Mouse (Mus musculus): ENCODE results near the gene 9130023H24Rik. TPM values are rescaled to one million over a fixed set of nuclear protein-coding genes. Genes with fewer than 3 reads are reported as not detected.

9130023H24Rik gene
- polyA plus RNA-seq, 1 experiment from 2014 or later: 13.5 TPM

DNA sequence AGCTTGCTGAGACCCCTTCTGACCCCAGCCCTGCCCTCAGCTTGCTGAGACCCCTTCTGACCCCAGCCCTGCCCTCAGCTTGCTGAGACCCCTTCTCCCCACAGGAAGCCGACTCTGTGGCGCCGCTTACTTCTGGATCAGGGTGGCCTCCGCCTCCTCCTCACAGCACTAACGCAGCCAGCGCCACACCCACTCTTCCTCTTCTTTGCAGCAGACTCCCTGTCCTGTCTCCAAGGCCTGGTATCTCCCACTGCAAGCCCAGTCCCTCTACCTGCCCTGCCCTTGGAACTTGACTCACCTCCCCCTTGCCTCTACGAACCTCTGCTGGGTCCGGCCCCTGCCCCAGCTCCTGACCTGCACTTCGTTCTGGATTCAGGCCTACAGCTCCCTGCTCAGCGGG is 6.1 kb upstream of the 9130023H24Rik start:
- peak overlapping the region; percentile 69; the same call in 1 of the 2 replicates for H3K27ac ChIP-seq
- no peak overlapping the region for H3K4me3 ChIP-seq
- no peaks in the 10 kb centered on the region for H3K9me3 ChIP-seq
- no peak for DNase-seq (ENCODE audit: low spot score)
- peaks cover 20% of the 10 kb centered on the region for H3K27me3 ChIP-seq (ENCODE audit: insufficient read depth, poor library complexity, severe bottlenecking)
- WGBS: 37% methylated on average over 10 of the region's 10 CpGs
- H3K36me3 ChIP-seq: peaks cover 55% of the 10 kb centered on the region
- peaks cover 71% of the 10 kb centered on the region for H3K4me1 ChIP-seq (replicated peaks)

DNA sequence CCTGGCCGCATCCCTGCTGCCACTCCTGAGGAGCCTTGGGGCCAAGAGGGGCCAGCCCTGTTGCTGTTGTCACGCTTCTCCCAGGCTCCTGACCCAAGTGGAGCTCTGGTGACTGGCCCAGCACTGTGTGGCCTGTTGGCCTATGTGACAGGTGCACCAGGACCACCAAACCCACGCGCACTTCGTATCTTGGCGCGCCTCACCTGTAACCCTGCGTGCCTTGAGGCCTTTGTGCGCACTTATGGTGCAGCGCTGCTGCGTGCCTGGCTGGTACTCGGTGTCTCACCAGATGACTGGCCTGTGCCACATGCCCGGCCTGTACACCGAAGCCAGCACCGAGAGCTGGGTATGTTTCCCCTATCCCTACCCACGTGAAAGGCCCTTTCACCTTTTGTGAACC is 4.5 kb upstream of the 9130023H24Rik start:
- Histone ChIP-seq H3K4me3 (no peak overlapping the region), H3K27ac (no peak overlapping the region), H3K36me3 (peaks cover 55% of the 10 kb centered on the region), H3K27me3 (ENCODE audit: insufficient read depth, poor library complexity, severe bottlenecking) (peaks cover 14% of the 10 kb centered on the region; the same call in 1 of the 2 replicates), H3K9me3 (no peaks in the 10 kb centered on the region), H3K4me1 (replicated peaks) (peaks cover 67% of the 10 kb centered on the region)
- 95% methylated on average over 16 of the region's 16 CpGs for WGBS
- DNase-seq (ENCODE audit: low spot score): no peak

DNA sequence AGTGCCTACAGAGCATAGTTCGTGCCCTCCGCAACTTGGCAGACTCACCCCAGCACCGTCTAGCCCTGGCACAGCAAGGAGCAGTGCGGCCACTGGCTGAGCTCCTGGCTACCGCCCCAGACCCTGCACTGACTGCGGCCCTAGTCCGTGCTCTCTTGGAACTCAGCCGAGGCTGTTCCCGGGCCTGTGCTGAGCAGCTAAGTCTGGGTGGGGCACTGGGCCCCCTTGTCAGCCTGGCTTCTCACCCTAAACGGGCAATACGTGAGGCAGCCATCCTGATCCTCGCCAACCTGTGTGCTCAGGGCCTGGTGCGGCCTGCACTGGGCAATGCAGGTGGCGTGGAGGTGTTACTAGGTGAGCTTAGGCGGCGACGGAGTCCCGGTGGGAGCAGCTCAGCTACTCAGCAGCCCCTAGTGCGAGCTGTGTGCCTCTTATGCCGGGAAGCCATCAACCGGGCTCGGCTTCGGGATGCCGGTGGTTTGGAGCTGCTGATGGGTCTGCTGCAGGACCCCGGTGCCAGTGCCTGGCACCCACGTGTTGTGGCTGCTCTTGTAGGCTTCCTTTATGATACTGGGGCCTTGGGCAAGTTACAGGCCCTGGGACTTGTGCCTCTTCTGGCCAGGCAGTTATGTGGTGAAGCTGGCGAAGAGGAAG is 2.4 kb upstream of the 9130023H24Rik start:
- H3K27ac ChIP-seq: no peak overlapping the region

DNA sequence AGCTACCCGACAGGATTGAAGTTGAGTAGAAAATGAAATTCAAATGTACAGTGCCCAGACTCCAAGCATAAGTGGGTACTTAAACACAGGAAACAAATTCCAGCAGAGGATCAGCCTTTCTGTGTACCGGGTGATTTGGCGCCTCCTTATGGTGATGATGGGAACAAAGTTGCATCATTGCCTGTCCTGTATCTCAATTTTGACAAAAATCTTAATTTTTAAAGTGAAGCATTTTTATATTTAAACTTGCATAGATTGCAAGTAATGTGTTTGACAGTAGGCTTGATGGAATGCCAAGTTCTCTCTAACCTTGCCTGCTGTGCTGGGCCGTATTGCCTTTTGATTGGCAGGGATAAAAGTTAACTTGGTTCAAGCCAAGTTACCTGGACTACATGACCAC is 1.2 kb upstream of the 9130023H24Rik start:
- H3K4me1 ChIP-seq (replicated peaks): peaks cover 42% of the 10 kb centered on the region

More for the DNA sequence above, 2.4 kb upstream of the 9130023H24Rik start:
- no peak for DNase-seq (ENCODE audit: low spot score)
- Histone ChIP-seq H3K36me3 (peaks cover 63% of the 10 kb centered on the region), H3K4me1 (replicated peaks) (peaks cover 54% of the 10 kb centered on the region), H3K27me3 (ENCODE audit: insufficient read depth, poor library complexity, severe bottlenecking) (peaks cover 5% of the 10 kb centered on the region; the same call in 1 of the 2 replicates), H3K9me3 (no peaks in the 10 kb centered on the region), H3K4me3 (no peak overlapping the region)
- 93% methylated on average over 27 of the region's 27 CpGs for WGBS

DNA sequence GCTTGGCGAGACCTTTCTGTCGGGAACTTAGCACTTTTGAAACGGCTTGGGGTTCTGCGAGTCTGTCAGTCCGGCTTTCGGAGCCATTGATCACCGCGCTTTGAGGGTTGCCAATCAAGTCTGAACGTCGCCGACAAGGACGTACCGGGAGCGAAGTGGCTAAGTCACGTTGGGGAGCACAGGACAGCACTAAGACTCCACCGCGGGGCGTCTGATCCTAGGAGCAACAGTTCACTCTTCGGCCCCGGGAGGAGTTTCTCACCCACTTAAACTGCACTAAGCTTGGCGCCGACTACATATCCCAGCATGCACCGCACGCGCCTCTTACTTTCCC is 271 bp downstream of the 9130023H24Rik start:
- H3K9me3 ChIP-seq: no peaks in the 10 kb centered on the region
- no peaks in the 10 kb centered on the region for H3K27me3 ChIP-seq (ENCODE audit: insufficient read depth, poor library complexity, severe bottlenecking)
- WGBS: under 1% methylated on average over 25 of the region's 25 CpGs
- peaks cover 33% of the 10 kb centered on the region for H3K4me1 ChIP-seq (replicated peaks)
- peaks cover 40% of the 10 kb centered on the region for H3K36me3 ChIP-seq
- DNase-seq (ENCODE audit: low spot score): no peak
- peak overlapping the region; percentile 97 for H3K27ac ChIP-seq
- H3K4me3 ChIP-seq: peak overlapping the region; percentile 69

More for the DNA sequence above, 1.2 kb upstream of the 9130023H24Rik start:
- 27% methylated on average over 4 of the region's 4 CpGs for WGBS
- H3K27me3 ChIP-seq (ENCODE audit: insufficient read depth, poor library complexity, severe bottlenecking): no peaks in the 10 kb centered on the region
- H3K27ac ChIP-seq: peak overlapping the region; percentile 97
- H3K9me3 ChIP-seq: no peaks in the 10 kb centered on the region
- H3K4me3 ChIP-seq: peak overlapping the region; percentile 69
- H3K36me3 ChIP-seq: peaks cover 50% of the 10 kb centered on the region
- DNase-seq (ENCODE audit: low spot score): no peak

DNA sequence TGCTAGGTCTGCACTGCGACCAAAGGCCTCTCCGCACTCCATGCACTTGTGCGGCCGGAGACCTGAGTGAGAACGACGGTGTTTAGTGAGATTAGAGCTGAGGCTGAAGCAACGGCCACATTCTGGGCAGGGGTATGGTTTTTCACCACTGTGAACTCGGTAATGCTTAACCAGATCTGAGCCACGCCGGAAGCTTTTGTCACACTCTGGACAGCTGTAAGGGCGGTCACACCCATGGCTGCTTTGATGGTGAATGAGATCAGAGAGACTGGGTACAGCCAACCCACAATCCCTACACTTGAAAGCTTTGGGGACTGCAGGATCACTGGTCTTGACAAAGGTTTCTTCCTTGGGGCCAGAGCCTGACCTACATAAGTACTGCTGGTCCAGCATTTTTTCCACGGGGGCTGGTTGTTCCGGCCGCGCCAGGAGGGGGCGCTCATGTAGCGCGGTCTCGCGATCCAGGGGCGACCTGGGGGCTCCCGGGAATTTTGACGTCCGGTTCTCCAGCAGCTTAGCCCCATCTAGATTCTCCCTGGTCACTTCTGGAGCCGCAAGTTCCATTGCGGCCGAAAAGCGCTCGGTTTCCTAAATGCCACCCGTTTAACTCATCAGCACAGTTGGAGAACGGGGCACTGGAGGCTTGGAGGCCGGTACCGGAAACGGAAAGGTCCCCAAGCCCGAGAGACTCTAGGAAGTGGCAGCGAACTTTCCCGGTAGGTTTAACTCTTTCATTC is 807 bp downstream of the 9130023H24Rik start, which contains the start of gene Armc5:
Gene Armc5, plus strand, starts transcription at position 487 of the 737 bp plus-strand sequence.
- no peaks in the 10 kb centered on the region for H3K27me3 ChIP-seq (ENCODE audit: insufficient read depth, poor library complexity, severe bottlenecking)
- WGBS: 27% methylated on average over 37 of the region's 37 CpGs
- H3K4me3 ChIP-seq: peak within 1 kb of the TSS; percentile 69
- no peaks in the 10 kb centered on the region for H3K9me3 ChIP-seq
- H3K36me3 ChIP-seq: peaks cover 34% of the 10 kb centered on the region
- H3K4me1 ChIP-seq (replicated peaks): peaks cover 33% of the 10 kb centered on the region
- DNase-seq (ENCODE audit: low spot score): peak; percentile 89
- peak within 1 kb of the TSS; percentile 97 for H3K27ac ChIP-seq

DNA sequence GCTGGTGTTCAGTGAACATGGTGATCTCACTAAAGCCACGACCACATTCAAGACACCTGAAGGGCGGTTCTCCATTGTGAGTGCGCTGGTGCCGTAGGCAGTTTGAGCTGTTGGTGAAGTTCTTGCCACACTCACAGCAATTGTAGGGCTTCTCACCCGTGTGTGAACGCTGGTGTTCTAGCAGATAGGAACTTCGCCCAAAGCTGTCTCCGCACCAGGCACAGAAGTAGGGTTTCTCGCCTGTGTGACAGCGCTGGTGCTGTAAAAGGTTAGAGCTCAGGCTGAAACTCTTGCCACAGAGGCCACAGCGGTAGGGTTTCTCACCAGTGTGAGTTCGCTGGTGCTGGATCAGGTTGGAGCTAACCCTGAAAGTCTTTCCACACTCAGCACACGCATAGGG is 1.4 kb downstream of the 9130023H24Rik start:
- no peak for DNase-seq (ENCODE audit: low spot score)
- Histone ChIP-seq H3K4me1 (replicated peaks) (peaks cover 33% of the 10 kb centered on the region), H3K27me3 (ENCODE audit: insufficient read depth, poor library complexity, severe bottlenecking) (no peaks in the 10 kb centered on the region), H3K4me3 (peak overlapping the region; percentile 69), H3K36me3 (peaks cover 28% of the 10 kb centered on the region), H3K27ac (peak overlapping the region; percentile 97; the same call in 1 of the 2 replicates), H3K9me3 (no peaks in the 10 kb centered on the region)
- WGBS: 96% methylated on average over 13 of the region's 13 CpGs

DNA sequence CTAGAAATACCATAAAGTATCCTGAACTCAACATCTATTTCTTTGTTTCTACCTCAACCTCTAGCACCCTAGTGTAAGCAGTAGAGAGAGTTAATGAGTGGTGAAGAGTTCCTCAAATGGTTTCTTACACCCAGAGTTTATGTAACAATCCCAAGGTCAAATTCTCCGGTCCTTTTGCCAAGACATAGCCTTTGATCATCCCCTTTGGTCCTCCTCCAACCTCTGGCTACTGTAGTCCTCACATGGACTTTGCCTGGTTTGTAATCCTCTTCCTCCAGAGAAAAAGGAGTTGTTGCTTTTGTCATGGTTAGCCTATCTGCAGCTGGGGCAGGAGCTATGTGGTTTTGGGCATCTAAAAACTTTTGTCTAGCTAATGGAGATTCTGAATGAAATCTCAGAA is 2.4 kb downstream of the 9130023H24Rik start:
- Histone ChIP-seq H3K27me3 (ENCODE audit: insufficient read depth, poor library complexity, severe bottlenecking) (no peaks in the 10 kb centered on the region), H3K9me3 (no peaks in the 10 kb centered on the region), H3K27ac (no peak overlapping the region), H3K4me1 (replicated peaks) (peaks cover 29% of the 10 kb centered on the region), H3K4me3 (no peak overlapping the region), H3K36me3 (peaks cover 19% of the 10 kb centered on the region)
- no peak for DNase-seq (ENCODE audit: low spot score)
- 100% methylated on average over 1 of the region's 1 CpGs for WGBS

DNA sequence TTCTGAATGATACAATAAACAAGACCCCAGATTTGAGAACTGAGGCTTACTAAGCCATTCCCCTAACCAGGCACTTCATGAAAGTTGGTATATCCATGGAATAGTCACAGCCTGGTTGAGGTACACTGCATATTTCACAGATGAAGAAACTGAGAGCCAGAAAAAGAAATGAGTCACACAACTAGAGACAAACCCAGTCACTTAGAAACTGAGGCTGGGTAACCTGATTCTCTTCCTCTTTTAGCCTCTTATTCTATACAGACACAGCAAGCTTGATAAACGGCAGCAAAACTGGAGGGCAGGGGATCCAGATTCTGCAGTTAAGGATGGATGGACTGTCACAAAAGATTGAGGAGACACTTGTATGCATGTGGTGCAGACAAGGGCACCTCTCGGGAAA is 3.0 kb downstream of the 9130023H24Rik start:
- Histone ChIP-seq H3K27me3 (ENCODE audit: insufficient read depth, poor library complexity, severe bottlenecking) (no peaks in the 10 kb centered on the region), H3K4me1 (replicated peaks) (peaks cover 24% of the 10 kb centered on the region), H3K4me3 (no peak overlapping the region), H3K27ac (no peak overlapping the region), H3K36me3 (peaks cover 12% of the 10 kb centered on the region), H3K9me3 (no peaks in the 10 kb centered on the region)
- no peak for DNase-seq (ENCODE audit: low spot score)
- 88% methylated on average over 2 of the region's 2 CpGs for WGBS

DNA sequence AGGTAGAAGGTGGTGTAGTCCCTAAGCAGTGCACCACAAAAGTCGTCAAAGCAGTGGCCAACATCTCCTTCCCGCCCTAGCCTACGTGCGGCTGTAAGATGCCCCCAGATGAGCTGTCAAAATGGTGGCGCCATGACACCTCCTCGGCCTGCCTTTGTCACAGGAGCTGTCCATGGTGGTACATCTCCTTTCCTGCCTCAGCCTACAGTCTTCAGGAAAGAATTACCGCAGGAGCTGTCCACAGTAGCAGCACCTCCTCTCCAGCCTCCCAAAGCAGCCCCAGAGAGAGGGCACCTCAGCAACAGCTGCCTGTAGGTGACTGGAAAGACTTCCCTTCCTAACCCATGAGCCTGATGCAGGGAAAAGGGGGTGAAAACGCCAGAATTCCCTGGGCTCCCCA is 6.1 kb downstream of the 9130023H24Rik start:
- Histone ChIP-seq H3K4me3 (no peak overlapping the region), H3K4me1 (replicated peaks) (peaks cover 3% of the 10 kb centered on the region), H3K9me3 (no peaks in the 10 kb centered on the region), H3K36me3 (peaks cover 9% of the 10 kb centered on the region), H3K27ac (no peak overlapping the region), H3K27me3 (ENCODE audit: insufficient read depth, poor library complexity, severe bottlenecking) (no peaks in the 10 kb centered on the region)
- DNase-seq (ENCODE audit: low spot score): no peak
- WGBS: 45% methylated on average over 8 of the region's 8 CpGs

DNA sequence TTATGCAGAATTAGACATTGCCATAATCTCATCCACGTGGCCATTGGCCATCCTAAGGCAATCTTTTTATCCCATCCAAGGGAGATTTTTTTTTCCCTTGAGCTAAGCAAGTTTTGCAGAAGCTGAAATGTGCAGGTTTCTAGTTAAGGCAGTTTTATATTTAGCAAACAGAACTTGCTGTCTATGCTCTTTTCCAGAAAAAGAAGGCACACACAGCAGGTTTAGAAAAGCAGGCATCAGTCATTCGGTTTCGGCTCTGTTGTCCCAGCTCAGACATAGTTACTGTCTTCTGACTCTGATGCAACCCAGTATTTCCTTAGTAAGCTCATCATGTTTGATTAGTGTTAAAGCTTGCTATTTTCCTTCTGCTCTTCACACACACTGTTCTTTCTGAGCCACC is 16.9 kb downstream of the 9130023H24Rik start:
- 93% methylated on average over 3 of the region's 3 CpGs for WGBS
- Histone ChIP-seq H3K27me3 (ENCODE audit: insufficient read depth, poor library complexity, severe bottlenecking) (no peaks in the 10 kb centered on the region), H3K9me3 (no peaks in the 10 kb centered on the region), H3K4me3 (no peak overlapping the region), H3K36me3 (no peaks in the 10 kb centered on the region), H3K27ac (no peak overlapping the region), H3K4me1 (replicated peaks) (no peaks in the 10 kb centered on the region)
- DNase-seq (ENCODE audit: low spot score): no peak

DNA sequence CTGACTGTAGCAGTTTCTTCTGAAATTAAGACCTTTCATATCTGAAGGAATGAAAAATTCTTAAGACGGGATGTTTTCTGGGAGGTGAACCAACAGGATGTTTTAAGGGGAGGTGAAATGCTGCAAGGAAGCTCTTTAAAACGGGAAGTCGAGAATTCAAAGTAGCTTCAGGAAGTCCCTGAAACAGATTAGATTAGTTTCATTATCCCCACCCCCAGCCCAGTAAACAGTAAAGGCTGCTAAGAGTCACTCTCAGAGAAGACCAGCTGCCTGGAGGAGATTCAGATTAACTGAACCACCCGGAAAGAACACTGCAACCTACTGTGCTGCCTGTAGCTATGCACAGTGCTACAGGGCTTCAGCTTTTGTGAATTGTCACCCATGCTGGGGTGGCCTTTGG is 17.9 kb downstream of the 9130023H24Rik start:
- no peaks in the 10 kb centered on the region for H3K36me3 ChIP-seq
- H3K9me3 ChIP-seq: no peaks in the 10 kb centered on the region
- H3K4me1 ChIP-seq (replicated peaks): no peaks in the 10 kb centered on the region
- DNase-seq (ENCODE audit: low spot score): no peak
- no peaks in the 10 kb centered on the region for H3K27me3 ChIP-seq (ENCODE audit: insufficient read depth, poor library complexity, severe bottlenecking)
- WGBS: 88% methylated on average over 4 of the region's 4 CpGs
- no peak overlapping the region for H3K27ac ChIP-seq
- no peak overlapping the region for H3K4me3 ChIP-seq

DNA sequence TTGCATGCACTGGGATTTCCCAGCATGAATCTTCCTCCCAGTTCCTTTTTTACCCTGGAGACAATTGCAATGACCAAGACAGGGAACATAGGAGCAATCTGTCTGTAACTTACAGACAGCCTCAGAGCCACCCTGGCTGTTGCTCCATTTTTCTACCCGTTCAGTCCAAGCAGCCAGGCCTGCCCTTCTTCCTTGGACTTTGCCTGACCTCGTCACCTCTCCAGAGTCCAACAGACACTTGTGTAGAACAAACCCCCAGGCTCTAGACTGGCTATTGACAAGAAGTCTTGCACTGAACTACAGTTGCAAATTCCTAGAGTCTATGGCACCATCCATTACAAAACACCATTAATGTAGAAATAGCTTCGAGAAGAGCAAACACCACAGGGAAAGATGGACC is 28.0 kb downstream of the 9130023H24Rik start:
- Histone ChIP-seq H3K36me3 (no peaks in the 10 kb centered on the region), H3K9me3 (no peaks in the 10 kb centered on the region), H3K27me3 (ENCODE audit: insufficient read depth, poor library complexity, severe bottlenecking) (no peaks in the 10 kb centered on the region; the same call in 1 of the 2 replicates), H3K4me1 (replicated peaks) (no peaks in the 10 kb centered on the region), H3K4me3 (no peak overlapping the region), H3K27ac (no peak overlapping the region)
- DNase-seq (ENCODE audit: low spot score): no peak
- WGBS: 59% methylated on average over 3 of the region's 3 CpGs

Data from hindbrain, embryonic 10.5 days (tissue).